Mouse (Mus musculus) ES-E14 (cell line): ENCODE data around the gene Gm13696.

ENCODE experiments used
- CHD2 ChIP-seq: IDR thresholded peaks from 2 replicates; pipeline ENCODE4 v1.6.1; 2014; ENCODE audit warnings: mild to moderate bottlenecking, low read depth, low read length, inconsistent platforms
- HCFC1 ChIP-seq: IDR thresholded peaks from 2 replicates; pipeline ENCODE4 v1.6.1; 2012; ENCODE audit warnings: low read length, inconsistent platforms, borderline replicate concordance; ENCODE audit not compliant: insufficient read depth
- MAFK ChIP-seq: IDR thresholded peaks from 2 replicates; pipeline ENCODE4 v1.6.1; 2014; ENCODE audit warnings: mild to moderate bottlenecking, low read depth, low read length, inconsistent platforms; ENCODE audit not compliant: insufficient read depth
- ZC3H11A ChIP-seq: IDR thresholded peaks from 2 replicates; pipeline ENCODE4 v1.6.1; 2012; ENCODE audit warnings: low read depth, mild to moderate bottlenecking, inconsistent platforms, low read length, borderline replicate concordance
- ZNF384 ChIP-seq: IDR thresholded peaks from 2 replicates; pipeline ENCODE4 v1.6.1; 2012; ENCODE audit warnings: low read depth, low read length, inconsistent platforms

- TF ChIP-seq CHD2 (no peak), HCFC1 (no peak), MAFK (no peak), ZC3H11A (no peak), ZNF384 (no peak)
Measured at GRCm38 (mm10) chr2:83941378-83941777, 31.5 kb upstream of the Gm13696 start.
